Mouse (Mus musculus) fibroblast of lung, adult 2 months (primary cell): ENCODE measurements around the gene Cs.

Experiments
- DNase-seq: peaks from one replicate; pipeline ENCODE4 v3.0.0-alpha.2; 2011; ENCODE audit warnings: low read depth

Cs gene

DNA sequence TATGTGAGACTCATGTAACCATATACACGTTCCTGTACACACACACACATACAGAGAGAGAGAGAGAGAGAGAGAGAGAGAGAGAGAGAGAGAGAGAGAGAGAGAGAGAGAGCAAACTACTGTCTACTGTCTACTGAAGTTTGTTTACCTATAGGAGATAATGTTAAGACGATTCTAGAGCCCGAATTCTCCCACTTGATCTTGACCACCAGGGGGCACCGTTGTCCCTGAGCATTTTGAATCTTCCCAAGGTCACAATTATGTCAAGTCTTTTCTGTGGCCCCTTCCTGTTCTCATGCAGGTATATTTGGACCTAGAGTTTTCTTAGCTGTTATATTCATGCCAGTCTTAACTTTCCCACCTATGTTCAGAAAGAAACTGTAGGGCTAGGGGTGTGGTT is 2.0 kb upstream of the Cs start:
- DNase-seq = peak; percentile 58

DNA sequence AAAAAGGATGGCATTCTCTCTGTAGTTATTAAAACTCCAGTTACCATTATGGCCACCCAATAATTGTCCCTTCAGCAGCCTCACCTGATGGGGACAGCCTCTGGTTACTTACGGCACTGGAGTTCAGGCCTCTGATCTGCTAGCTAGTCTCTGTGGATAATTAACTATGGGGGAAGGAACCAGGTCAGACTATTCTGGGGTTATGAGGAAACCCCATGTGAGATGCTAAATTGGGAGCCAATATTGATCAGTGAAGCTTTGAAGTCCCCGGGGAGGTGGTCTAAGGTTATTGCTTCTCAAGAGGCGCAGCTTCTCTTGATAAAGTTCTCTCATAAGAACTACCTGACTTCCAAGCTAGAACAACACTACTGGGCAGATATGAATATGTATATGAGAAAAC is 1.3 kb upstream of the Cs start:
- DNase-seq = no peak

DNA sequence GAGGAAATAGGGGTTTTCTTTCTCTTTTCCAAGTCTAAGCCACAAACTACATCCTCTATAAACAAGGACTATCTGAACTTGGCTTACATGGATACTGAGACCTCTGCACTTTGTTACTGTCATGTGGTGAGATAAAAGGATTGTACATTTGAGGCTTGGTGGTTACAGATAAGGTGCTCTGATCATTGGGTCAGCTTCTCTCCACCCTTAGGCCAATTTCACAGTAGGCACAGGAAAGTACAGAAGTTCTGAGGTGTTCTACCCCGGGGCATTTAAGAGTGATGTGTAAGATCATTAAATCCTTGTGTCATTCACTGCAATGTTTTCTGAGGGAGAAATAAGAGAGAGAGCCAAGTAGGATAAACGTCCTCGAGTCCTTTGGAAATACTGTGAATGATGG is 937 bp upstream of the Cs start:
- no peak for DNase-seq

DNA sequence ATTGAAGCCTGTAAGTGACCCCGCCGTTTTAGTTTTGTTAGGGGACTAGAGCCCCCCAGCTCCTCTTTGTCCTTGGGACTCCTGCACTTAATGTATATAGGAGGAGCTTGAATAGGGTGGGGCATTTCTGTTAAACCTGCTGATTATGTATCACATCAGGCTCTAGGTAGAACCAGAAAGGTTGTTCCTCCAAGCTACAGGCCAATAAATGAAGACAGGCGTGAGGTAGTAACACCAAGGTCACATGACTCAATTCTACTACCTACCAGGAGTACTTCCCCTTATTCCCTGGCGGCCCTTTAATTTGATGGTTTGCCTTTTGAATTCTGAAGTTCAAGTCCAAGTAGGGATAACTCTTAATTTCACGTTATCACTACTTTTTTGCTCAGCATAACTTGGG is 881 bp downstream of the Cs start:
- no peak for DNase-seq

DNA sequence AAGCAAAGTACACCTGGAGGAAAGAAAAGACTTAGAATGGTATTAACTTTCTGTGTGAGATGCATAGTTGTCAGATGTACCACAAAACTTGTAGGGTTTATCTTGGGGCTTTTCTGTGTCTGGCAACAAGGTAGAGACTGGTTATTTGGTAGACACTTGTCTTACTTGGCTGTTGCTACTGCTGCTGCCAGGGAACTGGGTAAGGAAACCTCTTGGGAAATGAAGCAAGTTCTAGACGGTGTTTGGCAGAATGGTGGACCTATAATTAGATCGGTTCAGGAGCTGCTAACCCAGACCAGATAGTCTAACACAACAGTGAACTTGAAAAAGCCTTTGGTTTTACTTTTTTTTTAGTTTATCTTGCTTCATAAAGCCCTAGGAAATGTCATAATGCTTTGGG is 1.4 kb downstream of the Cs start:
- DNase-seq = no peak

DNA sequence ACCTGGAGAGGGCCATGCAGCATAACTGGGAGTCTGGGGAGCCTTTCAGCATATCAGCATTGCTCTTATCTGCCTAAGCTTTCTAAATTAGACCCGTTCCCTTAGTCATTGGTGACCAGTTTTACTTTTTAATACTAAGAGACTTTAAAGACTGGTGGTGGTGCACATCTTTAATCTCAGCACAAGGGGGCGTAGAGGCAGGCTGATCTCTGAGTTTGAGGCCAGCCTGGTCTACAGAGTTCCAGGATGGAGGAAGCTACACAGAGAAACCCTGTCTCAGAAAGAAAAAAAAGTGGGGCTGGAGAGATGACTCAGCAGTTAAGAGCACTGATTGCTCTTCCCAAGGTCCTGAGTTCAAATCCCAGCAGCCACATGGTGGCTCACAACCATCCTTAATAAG is 2.7 kb downstream of the Cs start:
- no peak for DNase-seq

DNA sequence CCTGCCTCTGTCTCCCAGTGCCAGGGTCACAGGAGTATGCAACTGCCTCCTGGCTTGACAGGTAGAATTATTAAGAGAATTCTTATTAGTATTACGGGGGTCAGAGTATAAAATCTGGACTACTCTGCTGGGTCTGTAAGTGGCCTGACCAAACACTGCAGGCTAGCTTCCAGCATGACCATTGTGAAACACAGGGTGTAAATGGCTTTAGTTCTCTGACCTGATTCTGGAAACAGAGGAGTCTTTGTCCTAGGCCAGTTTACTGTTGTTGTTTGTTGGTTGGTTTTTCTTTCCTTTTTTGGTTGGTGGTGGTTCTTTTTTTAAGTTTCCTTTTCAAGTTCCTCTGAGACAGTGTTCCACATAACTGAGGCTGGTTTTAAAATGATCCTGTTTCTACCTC is 5.9 kb downstream of the Cs start:
- peak; percentile 22 for DNase-seq

DNA sequence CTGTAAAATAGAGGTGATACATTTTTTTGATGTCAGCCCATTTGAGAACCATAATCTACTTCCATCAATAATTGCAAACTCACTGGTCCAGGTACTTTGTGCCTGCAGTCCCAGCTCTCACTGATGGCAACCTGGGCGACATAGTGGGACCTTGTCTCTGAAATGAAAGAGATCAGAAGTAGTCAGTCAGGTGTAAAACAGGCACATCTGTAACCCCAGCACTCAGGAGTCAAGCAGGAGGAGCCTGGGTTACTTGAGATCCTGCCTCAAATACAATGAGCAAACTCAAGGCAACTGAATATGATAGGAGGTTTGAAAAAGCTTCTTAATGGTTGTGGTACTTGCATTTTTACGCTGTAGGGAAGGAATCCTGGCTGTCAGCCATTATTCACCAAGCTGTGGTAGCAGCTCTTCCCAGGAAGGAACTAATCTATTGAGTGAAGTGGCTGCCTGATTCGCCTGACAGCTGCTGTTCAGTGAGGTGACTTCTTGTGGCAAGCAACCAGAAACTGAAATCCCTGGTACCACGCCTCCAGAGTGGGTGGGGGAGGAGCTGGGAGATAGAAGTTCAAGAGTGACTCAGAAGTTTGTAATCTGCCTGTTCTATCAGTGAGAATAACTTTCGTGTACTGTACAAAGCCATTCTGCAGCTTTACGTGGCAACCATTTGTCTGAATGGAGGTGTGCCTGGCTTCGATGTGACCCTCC is 7.2 kb downstream of the Cs start:
- DNase-seq = peak; percentile 35

DNA sequence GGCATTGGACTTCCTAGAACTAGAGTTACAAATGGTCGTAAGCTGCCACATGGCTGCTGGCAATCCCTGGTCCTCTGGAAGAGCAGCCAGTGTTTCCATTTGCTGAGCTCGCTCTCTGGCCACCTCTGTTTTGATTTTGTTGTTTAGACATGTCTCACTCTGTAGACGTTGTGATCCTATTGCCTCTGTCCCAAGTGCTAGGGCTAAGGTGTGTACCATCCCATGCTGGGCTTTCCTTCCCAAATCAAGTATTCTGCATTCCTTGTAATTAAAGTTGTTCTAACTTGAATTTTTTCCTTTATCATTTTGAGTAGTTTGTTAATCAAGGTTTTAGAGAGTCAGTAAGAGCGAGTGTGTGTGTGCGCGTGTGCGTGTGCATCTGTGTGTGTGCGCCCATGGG is 10.0 kb downstream of the Cs start:
- DNase-seq = no peak

DNA sequence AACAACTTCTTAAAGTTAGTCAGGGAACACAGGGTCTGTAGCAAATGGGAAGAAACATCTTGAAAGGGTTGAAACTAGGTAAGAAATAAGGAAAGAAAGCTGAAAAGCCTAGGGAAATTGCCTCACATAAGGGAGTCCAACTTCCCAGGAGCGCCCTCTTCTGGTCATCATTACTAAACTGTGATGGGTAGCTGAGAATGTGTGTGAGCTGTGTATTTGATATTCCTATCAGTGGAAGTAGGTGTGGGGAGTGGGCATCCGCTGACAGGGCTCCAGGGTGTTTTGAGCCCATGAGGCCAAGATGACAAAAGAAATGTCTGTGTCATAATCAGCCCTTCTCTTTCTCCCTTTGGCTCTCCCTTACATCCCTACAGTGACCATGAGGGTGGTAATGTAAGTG is 21.3 kb downstream of the Cs start:
- no peak for DNase-seq

DNA sequence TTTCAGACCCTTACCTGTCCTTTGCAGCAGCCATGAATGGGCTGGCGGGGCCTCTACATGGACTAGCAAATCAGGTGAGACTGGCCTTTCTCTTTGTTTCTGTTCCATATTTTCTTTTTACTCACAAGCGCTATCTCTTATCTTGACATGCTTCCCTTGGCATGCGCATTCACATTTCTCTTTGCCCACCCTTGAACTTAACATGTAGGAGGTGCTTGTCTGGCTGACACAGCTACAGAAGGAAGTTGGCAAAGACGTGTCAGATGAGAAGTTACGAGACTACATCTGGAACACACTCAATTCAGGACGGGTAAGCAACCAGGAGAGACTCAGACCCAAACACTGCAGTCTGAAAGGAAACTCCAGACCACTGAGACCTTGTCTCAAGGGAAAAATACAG is 21.7 kb downstream of the Cs start:
- no peak for DNase-seq

DNA sequence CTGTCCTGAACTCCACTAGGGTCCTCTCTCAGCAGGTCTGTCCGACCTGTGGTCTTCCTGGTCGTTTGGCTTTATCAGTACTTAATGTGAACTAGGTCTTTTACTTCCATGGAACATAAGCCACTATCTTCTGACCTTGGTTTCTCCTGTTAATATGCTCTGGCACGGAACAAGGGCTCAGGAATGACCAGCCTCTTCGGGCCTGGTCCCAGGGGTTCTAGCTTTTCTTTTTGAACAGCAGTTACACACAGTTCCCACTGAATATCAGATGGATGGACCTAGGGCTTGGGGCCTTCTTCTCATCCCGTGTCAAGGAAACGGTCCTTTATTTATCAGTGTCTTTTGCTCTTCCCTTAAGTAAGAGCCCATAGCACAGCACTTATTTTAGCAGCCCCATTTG is 24.3 kb downstream of the Cs start:
- DNase-seq = no peak

DNA sequence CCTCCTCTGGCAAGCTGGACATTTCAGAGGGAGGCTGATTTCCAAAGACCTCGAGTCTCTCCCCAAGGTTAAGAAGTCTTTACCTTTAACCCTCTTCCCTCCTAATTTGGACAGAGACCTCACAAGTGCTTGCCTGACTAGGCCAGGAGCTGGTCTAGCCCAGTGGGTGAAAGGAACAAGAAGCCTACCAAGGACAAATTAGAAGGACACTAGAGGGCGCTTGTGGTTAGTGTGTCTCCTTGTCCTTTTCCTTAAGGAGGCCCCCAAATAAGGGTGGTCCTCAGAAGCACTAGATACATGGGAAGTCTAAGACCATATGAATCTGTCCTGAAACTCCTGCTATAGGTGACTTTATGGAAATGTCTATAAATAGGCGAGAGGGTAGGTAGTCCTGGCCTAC is 25.0 kb downstream of the Cs start:
- no peak for DNase-seq

DNA sequence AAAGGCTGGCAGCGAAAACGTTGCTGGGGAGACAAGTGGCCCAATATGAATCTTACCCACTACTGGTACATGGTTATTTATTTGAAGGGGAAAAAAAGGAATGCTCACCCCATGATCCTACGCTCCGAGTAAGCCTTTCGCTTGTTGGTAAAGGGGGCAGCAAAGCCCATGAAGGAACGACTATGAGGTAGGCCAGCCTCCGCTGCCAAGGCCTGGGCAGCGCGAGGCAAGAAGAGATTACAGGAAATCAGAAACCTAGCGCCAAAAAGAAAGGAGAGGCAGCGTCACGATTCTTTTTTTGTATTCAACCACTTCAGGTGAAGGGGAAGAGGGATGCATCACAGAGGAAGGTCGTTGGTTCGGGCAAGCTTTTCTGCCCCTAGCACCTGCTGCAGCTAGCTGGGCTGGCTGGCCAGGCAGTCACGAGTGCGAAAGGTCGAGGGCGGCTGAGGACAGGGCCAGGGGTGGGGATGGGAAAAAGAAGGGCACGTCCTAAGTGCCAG is 30.4 kb downstream of the Cs start:
- DNase-seq = no peak

DNA sequence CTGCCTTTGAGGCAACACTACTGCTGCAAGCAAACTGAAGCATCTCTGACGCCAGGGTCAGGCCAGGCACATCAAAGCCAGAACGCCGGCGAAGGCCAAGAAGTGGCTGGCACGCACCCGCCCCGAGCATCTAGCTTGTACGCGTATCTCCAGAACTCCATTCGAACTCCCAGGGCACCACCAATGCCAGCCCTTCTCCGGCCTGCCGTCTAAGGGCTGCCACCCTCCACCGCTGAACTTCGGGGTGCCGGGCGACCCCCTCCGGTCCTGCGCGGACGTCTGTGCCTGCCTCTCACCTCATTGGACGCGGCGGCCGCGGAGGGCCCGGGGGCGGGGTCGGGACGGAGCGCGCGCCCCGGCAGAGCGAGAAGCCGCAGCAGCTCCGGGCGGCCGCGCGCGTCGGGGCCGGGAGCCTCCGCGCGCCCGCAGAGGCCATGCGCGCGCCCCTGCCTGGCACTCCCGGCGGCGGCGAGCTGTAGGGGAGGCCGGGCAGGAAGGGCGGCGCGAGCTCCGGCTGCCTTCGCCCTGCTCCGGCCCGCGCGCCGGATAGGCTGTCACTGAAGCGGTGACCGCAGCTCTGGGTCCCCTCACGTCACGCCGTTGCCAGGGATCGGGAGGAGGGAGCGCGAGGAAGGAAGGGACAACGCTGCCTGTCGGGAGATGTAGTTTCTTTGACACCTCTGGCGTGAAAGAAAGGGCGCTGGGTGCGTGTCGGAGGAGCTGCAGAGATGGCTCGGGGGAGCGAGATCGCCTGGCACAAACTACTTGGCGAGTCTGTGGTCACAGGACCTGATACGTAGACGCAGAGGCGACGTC is 31.1 kb downstream of the Cs start, which contains the start of gene Coq10a:
Coq10a (minus strand) TSS at position 596 of the 816 bp plus-strand sequence.
- DNase-seq = peak; percentile 65

DNA sequence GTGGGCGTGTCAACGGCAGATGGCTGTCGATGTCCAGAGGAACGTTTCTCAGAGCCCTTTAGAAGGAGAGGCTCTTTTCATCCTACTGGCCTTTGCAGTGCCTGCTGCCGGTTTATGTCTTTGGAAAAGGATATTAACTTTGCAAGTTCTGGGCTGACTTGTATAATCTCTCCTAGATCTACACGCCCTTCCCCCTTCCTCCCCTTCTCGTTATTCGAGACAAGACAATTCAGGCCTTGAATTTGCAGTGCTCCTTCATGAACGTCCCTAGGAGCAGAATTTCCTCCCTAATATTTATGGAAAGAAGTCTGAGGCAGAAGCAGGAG is 31.6 kb downstream of the Cs start:
- no peak for DNase-seq

DNA sequence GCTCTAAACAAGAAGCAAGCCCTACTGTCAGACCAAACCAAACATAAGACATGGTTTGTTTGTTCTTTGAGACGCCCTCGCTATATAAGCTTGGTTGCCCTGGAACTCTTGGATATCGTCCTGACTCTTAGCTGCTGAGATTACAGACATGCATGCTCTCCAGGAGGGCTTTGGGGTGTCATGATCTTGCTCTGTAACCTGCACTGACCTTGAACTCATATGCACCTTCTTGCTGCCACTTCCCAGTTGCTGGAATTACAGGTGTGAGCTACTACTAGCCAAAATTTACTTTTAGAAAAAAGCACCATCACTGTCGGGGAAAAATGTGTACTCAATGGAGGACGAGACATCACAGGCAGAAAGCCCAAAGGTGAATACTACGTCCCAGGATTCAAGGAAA is 32.1 kb downstream of the Cs start:
- no peak for DNase-seq

DNA sequence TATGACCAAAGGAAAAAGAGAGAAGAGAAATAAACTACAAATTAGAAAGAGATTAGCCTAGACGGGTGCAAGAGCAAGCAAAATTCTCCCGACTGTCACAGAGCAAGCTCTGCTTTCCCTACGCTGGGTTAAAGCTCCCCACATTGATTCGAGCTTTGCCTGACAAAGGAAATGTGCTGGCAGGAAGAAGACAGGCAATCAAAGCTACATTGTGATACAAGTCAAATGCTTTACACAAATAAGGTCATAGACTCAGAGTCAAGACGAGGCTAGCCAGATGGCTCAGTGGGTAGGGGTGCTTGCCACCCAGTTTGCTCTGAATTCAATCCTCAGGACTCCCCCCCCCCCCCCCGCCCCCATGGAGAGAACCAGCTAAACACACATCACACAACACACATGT is 32.5 kb downstream of the Cs start:
- no peak for DNase-seq

DNA sequence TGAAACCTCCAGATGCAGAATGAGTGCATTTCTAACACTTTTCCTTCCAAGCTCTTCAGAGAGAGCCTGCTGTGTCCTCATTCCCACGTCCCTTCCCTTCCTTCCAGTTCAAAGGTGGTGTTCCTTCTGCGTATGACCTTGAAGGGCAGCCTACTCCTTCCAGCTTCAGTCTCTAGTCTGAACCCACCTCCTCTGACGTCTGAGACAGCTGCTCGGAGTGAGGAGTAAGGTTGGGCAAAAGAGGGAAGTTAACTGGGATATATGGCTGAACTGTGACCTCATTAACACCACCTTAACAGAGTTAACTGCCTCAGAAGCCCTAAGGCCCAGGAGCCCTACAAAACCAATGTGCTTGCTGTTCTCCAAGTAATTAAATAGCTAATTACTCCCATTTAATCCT is 33.1 kb downstream of the Cs start:
- no peak for DNase-seq

DNA sequence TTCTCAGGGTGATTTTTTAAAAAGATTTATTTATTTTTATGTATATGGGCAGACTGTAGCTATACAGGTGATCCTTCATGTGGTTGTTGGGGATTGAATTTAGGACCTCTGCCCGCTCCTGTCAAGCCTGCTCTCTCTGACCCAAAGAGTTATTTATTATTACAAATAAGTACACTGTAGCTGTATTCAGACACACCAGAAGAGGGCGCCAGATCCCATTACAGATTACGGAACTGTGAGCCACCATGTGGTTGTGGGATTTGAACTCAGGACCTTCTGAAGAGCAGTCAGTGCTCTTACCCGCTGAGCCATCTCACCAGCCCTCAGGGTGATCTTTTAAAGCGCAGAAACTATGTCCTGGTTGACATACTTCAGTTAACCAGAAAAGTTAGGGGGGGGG is 34.6 kb downstream of the Cs start:
- DNase-seq = no peak

DNA sequence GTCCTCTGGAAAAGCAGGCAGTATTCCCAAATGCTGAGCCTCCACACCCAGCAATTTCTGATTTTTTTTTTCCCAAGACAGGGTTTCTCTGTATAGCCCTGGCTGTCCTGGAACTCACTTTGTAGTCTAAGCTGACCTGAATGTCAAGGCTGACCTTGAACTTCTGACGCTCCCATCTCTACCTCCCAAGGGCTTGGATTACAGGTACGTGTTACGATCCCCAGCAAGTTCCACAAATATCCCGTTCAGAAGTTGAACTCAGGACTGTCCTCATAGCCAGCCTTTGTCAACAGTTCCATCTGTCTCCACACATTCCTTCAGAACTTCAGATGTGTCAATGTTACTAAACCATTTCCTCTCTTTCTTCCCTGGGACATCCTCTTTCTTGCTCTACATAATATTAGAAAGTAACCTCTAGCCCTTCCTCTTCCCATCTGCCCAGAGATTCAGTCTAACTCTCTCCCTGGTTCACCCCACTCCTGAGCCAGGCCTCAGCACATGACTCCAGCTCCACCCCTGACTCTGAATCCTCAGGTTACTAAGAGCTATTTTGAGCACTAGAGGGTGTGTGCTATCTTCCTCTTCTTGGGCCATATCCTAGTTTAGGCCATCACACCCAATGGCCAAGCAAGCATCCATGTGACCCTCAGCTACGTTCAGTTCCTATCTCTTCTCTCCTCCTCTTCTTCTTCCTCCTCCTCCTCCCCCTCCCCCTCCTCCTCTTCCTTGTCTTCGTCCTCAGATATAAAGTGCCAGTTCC is 35.6 kb downstream of the Cs start:
- no peak for DNase-seq

DNA sequence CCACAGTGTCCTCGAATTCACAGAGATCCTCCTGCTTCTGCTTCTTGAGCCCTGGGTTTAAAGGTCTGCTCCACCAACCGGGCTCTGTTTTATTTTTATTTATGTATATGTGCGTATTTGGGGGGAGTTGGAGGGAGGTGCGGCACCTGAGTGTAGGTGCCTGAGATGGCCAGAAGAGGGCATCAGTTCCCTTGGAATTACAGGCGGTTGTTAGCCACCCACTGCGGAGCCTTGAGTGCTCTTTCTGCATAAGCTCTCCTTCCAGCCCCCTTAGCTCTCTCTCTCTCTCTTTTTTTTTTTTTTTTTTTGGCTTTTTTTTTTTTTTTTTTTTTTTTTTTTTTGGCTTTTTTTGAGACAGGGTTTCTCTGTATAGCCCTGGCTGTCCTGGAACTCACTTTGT is 36.9 kb downstream of the Cs start:
- DNase-seq = no peak

DNA sequence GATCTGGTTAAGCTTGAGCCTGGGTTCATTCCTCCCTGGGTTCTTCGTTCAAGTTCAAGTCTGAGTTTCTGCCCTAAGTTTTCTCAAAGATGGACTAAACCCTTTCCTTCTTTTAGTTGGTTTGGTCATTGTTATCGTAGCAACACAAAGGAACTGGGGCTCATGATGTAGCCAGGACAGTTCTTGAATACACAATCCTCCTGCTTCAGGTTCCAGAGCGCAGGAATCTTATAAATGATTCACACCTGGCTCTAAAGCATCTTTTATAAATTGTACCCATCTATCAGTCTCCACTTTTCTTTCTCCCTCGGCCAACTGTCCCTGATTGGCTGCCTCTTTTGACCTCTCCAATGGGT is 38.5 kb downstream of the Cs start:
- DNase-seq = no peak
